Mouse (Mus musculus) MEL (cell line): ENCODE results near the gene Gfod1.

Experiments
- CTCF ChIP-seq, 3 experiments: IDR thresholded peaks in 2 of 3; conservative IDR thresholded peaks in 1 of 3; 2 replicates each; pipeline ENCODE4 v1.5.1; 2011 to 2012; ENCODE audit warnings: low read length in 3 of 3, low read depth in 2 of 3, mild to moderate bottlenecking in 2 of 3, improper control_type of control experiment in 1 of 3, inconsistent platforms in 1 of 3, mixed read lengths in 1 of 3, moderate library complexity in 1 of 3; ENCODE audit not compliant: control insufficient read depth in 1 of 3, insufficient read depth in 1 of 3, poor library complexity in 1 of 3, severe bottlenecking in 1 of 3
- E2F4 ChIP-seq: IDR thresholded peaks from 2 replicates; pipeline ENCODE4 v1.6.1; 2011; ENCODE audit warnings: low read depth, low read length, improper control_type of control experiment, borderline replicate concordance
- EP300 ChIP-seq, 2 experiments: IDR thresholded peaks; 2 replicates each; pipeline ENCODE4 v1.6.1; 2011; ENCODE audit warnings: improper control_type of control experiment in 2 of 2, low read length in 2 of 2, low read depth in 1 of 2, mild to moderate bottlenecking in 1 of 2
- JUND ChIP-seq: IDR thresholded peaks from 2 replicates; pipeline ENCODE4 v1.6.1; 2011; ENCODE audit warnings: low read depth, mild to moderate bottlenecking, improper control_type of control experiment, low read length
- MAFK ChIP-seq: IDR thresholded peaks from 2 replicates; pipeline ENCODE4 v1.6.1; 2011; ENCODE audit warnings: low read depth, mild to moderate bottlenecking, low read length, improper control_type of control experiment, borderline replicate concordance
- MAX ChIP-seq: IDR thresholded peaks from 2 replicates; pipeline ENCODE4 v1.6.1; 2011; ENCODE audit warnings: low read length, improper control_type of control experiment
- POLR2AphosphoS2 ChIP-seq: IDR thresholded peaks from 2 replicates; pipeline ENCODE4 v1.6.1; 2011; ENCODE audit warnings: low read length, improper control_type of control experiment
- RCOR1 ChIP-seq: IDR thresholded peaks from 2 replicates; pipeline ENCODE4 v1.6.1; 2012; ENCODE audit warnings: low read depth, mild to moderate bottlenecking, inconsistent platforms, low read length, improper control_type of control experiment
- SMC3 ChIP-seq: IDR thresholded peaks from 2 replicates; pipeline ENCODE4 v1.6.1; 2011; ENCODE audit warnings: low read depth, low read length, improper control_type of control experiment
- USF1 ChIP-seq: IDR thresholded peaks from 2 replicates; pipeline ENCODE4 v1.6.1; 2014; ENCODE audit warnings: low read depth, mild to moderate bottlenecking, inconsistent platforms, low read length, improper control_type of control experiment, moderate library complexity
- USF2 ChIP-seq, 2 experiments: IDR thresholded peaks; 2 replicates each; pipeline ENCODE4 v1.6.1; 2011 to 2012; ENCODE audit warnings: improper control_type of control experiment in 2 of 2, low read length in 2 of 2, borderline replicate concordance in 1 of 2, inconsistent platforms in 1 of 2, low read depth in 1 of 2, mild to moderate bottlenecking in 1 of 2; ENCODE audit not compliant: insufficient read depth in 1 of 2

- no peak for TF ChIP-seq MAX
- no peak for TF ChIP-seq MAFK
- TF ChIP-seq POLR2AphosphoS2 = no peak
- TF ChIP-seq CTCF (IDR thresholded peaks at IDR 0.05 in 2 of 3, conservative IDR thresholded peaks at IDR 0.05 in 1 of 3; ENCODE audit: control insufficient read depth in 1 of 3, insufficient read depth in 1 of 3, low read depth in 2 of 3, low read length in 3 of 3, poor library complexity in 1 of 3, severe bottlenecking in 1 of 3) = no peak
- TF ChIP-seq E2F4 = no peak
- TF ChIP-seq SMC3 = no peak
- no peak for TF ChIP-seq USF2 (IDR thresholded peaks at IDR 0.05; ENCODE audit: borderline replicate concordance in 1 of 2, insufficient read depth in 1 of 2, low read depth in 1 of 2, low read length in 2 of 2)
- no peak for TF ChIP-seq USF1
- TF ChIP-seq EP300 (IDR thresholded peaks at IDR 0.05; ENCODE audit: low read depth in 1 of 2, low read length in 2 of 2) = no peak
- no peak for TF ChIP-seq RCOR1
- TF ChIP-seq JUND = no peak
Observed at GRCm38 (mm10) chr13:43295684-43296083, 8.3 kb downstream of the Gfod1 start.
